Mouse (Mus musculus): ENCODE results near the gene Cog1.
"Not testable (repeated sequence)": the region's sequence is repeated elsewhere in the genome, so short reads cannot be mapped to it uniquely, and the experiment has no call there.

The Cog1 gene

DNA sequence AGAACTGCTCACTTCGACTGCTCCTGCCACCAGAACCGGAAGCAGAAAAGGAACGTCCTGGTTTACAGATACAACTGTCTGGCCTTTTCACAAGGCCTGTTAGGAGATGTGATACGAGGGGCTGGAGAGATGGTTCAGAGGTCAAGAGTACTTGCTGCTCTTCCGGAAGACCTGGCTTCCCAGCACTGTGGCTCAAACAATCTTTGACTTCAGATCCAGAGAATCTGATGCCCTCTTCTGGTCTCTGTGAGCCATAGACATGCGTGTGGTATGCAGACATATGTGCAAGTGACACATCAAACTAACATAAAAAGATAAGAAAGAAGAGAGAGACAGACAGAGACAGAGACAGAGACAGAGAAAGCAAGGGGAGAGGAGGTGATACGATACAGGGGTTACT, 16.7 kb upstream of the Cog1 start:
- no peak for DNase-seq

DNA sequence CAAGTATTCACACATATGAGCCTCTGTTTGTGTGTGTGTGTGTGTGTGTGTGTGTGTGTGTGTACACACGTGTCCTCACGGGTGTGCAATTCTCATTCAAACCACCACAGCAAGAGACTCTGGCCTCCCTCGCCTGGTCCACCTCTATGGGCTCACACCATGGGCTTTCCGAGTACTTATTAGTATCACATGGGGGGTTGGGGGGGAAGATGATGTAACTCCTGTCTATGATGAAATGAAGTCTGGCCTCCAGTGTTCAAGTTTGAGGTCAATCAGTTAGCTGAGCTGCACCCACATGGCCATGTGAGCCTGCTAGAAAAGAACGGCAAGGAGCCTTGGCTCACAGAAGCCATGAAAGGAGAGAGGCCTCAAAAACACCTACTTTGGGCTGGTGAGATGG, 15.6 kb upstream of the Cog1 start:
- DNase-seq, result no peak

GRCm38 (mm10) chr11:113634699-113635121, 14.3 kb upstream of the Cog1 start:
- DNase-seq, result no peak

GRCm38 (mm10) chr11:113638680-113639079, 10.3 kb upstream of the Cog1 start:
- DNase-seq, result no peak

GRCm38 (mm10) chr11:113645181-113645580, 3.8 kb upstream of the Cog1 start:
- DNase-seq, result no peak

DNA sequence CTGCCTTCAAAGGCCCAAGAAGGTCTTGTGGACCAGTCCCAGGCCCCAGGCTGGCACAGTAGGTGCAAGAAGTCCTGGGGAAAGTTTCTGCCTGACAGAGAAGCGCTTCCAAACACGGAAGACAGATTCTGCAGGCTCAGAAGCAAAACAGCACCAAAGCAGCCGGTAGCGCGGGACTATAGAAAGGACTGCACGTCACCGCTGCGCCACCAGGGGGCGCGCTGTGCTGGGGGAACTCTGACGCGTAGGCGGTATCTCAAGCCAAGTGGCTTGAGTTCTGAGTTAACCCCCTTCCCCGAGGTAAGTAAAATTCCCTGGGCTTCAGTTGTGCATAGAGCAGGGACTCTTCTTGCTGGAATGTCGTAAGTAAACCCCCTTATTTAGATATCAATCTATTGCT, 817 bp upstream of the Cog1 start:
- peak; percentile 65 to 79 for DNase-seq

- DNase-seq, result peak in 1 of 2 experiments; percentile 56
These were observed 613 bp downstream of the Cog1 start, which contains the start of gene Slc39a11 for GRCm38 (mm10) chr11:113649353-113650210. Gene Slc39a11, minus strand, starts transcription at chr11:113650079.

DNA sequence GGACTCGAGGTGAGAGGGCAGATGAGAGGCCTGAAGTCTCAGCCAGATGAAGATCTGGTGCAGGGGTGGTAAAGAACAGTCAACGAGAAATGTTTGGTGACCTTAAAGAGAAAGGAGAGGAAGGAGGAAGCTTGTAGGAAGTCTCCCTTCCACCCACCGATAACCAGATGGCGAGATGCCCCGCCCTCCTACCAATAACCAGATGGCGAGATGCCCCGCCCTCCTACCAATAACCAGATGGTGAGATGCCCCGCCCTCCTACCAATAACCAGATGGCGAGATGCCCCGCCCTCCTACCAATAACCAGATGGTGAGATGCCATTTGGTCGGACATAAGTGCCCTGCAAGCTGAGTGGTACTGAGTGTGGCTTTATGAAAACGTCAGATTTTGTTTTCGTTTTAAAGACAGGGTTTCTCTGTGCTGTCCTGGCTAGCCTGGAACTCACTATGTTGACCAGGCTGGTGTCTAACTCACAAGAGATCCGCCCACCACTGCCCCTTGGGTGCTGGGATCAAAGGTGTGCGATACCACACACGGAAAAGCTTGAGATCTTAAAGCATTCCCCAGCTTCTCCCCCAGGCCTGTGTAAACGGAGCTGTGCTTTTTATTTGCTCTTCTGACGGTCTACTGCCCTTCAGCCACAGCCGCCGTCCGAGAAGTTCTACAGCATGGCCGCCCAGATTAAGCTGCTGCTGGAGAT, 2.4 kb downstream of the Cog1 start:
- DNase-seq, result no peak

GRCm38 (mm10) chr11:113651907-113652273, 2.9 kb downstream of the Cog1 start:
- peak in 1 of 2 experiments; percentile 48 for DNase-seq

DNA sequence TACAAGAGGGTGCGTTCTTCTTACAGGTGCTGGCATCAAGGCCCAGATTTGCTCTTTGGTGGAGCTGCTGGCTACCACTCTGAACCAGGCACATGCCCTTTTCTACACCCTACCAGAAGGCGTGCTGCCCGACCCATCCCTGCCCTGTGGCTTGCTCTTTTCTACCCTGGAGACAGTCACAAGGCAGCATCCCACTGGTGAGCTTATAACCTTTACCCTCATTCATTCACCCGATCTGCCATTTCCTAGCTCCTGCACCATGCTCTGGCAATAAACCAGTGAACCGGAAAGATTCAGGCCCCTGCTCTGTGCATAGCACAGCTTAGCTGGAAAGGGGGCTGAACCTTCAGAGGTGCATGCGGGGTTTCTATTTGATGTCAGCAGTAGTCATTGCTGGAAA, 3.5 kb downstream of the Cog1 start:
- DNase-seq, result peak; percentile 63 to 76

GRCm38 (mm10) chr11:113654105-113654504, 5.1 kb downstream of the Cog1 start:
- DNase-seq, result no peak

DNA sequence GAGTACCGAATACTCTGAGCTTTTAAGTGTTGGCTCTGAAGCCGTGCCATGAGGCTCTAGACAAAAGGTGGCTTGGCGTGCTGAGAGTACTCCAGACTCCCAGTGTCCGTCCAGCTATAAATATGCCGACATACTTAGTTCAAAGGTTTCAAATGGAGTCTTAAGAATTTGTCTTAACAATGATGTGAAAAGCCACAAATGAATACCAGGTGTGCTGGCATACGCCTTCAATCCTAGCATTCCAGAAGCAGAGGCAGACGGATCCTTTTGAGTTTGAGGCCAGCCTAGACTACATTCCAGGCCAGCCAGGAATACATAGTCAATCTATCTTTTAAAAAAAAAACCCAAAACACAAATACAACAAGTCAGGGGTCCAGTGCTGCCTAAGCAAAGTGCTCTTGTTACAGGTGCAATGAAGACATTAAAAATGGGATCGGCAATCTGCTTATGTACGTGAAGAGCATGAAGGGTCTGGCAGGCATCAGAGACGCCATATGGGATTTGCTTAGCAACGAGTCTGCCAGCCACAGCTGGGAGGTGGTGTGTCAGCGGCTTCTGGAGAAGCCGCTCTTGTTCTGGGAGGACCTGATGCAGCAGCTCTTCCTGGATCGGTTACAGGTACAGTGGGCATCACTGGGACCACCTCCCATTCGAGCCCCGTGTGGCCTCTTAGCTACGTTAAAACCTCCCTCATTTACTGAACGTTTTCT, 5.7 kb downstream of the Cog1 start:
- DNase-seq, result no peak

- DNase-seq, result no peak
These were observed 7.6 kb downstream of the Cog1 start for GRCm38 (mm10) chr11:113656511-113656932.

GRCm38 (mm10) chr11:113657221-113657620, 8.3 kb downstream of the Cog1 start:
- no peak for DNase-seq

DNA sequence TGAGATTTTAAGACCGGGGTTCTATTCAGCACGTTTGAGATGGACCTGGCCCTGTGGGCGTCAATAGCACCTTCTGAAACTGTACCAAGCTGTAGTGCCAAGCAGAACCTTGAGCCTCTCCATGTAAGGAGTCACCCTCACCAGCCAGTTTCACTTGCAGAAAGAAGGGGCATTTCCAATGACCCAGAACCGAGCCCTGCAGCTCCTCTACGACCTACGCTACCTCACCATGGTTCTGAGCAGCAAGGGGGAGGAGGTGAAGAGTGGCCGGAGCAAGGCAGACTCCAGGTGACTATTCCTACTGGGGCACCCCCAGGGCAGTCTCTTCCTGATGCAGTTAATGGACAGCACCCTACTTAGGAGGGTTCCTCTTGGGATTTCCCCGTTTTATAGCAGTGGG, 9.3 kb downstream of the Cog1 start:
- DNase-seq, result peak; percentile 41 to 56

DNA sequence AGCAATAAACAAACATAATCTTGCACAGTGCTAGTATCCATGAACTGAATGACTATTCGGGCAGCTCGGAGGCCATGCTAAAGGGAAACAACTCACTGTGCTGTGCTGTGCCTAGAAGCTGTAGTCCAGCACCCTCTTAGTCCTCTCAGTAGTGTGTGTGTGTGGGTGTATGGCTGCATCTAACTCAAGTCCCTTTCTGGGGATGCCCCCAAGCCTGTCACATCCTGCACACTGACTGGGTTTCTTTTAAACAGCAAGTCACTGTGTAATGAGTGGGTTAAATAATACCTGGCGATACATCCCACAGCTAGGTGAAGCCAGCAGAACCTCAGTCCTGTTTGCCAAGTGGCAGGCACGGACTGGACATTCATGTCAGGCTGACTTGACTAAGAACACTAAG, 9.8 kb downstream of the Cog1 start:
- DNase-seq, result no peak

DNA sequence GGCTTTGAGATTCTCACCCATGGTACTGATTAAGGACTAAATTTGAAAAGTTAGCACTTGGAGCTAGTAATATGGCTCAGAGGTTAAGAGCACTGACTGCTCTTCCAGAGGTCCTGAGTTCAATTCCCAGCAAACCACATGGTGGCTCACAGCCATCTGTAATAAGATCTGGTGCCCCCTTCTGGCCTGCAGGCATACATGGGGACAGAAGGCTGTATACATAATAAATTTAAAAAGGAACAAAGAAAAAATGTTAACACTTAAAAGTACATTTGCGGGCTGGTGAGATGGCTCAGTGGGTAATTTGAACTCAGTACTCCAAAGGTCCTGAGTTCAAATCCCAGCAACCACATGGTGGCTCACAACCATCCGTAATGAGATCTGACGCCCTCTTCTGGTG, 11.2 kb downstream of the Cog1 start:
- DNase-seq, result not testable (repeated sequence)

DNA sequence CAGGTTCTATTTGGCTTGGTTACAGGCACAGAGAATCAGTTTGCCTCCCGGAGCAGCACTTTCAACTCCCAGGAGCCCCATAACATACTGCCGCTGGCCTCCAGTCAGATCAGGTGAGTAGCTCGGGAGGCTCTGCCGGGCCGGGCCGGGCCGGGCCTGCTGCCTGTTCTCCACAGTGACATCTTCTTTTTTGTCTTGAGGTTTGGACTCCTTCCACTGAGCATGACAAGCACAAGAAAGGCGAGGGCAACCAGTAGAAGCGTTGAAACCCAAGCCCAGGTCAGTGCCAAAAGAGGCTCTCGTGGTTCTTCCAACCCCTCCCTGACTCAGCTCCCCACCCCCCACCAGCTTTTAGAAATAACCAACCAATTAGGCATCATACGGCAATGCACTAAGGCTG, 12.0 kb downstream of the Cog1 start:
- DNase-seq, result no peak

DNA sequence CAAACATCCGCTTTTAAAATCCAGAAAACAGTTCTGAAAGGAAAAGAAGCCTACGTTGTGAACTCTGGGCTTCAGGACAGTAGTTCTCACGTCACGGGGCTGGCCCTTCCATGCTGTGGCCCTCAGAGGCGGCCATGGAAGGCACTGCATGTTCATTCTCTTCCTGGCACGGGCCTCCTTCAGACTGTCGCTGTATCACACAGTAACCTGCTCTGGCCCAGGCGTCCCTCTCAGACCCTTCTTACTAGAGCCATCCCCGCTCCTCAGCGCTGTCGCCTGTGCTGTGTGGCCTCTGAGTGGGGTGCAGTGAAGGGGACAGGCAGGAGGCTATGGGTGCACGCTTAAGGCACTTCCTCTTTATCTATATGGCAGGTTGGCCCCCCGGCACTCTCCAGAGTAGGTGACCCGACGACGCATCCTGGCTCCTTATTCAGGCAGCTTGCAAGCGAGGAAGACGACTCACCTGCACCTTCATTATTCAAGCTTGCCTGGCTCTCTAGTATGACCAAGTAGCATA, 12.9 kb downstream of the Cog1 start:
- no peak for DNase-seq

DNA sequence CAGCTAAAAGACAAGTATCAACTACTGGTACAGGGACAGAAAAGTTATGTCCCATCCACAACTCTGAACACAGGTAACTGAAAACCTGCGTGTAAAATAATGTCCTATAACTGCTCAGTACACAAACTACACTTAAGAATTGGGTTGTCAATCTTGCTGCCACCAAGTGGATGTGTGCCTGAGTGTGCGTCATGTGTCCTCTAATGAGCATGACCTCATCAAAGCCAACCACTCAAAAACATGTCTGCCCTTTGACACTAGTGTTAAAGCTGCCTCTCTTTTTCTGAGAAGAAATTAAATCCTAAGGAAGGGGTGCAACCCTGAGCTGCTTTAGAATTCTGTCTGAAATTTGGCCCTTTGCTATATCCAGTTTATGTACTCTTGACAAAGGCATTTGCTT, 15.3 kb downstream of the Cog1 start:
- DNase-seq, result no peak

GRCm38 (mm10) chr11:113666205-113666604, 17.2 kb downstream of the Cog1 start:
- no peak for DNase-seq

- DNase-seq, result peak; percentile 57 to 63
These were observed 17.7 kb downstream of the Cog1 start for GRCm38 (mm10) chr11:113666648-113667047.

DNA sequence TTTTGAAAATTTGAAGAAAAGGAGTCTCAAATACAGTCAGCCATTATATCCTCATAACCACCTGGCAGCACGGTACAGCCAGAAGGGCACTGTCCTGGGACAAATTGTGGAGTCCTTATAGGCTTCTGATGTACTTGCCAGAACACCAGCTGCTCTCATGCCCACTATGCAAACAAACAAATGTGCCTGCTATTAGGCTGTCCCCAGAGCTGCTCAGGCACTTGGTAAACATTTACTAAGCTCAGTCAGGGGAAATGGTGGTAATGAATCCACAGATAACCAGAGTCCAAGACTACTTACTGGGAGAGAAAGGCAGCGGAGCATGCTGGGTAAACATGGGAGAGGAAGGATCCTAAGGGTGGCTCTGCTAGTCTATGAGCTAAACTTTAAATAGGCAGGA, 18.2 kb downstream of the Cog1 start:
- DNase-seq, result peak; percentile 57 to 76

Data from kidney, adult 8-10 months (tissue).